Mouse (Mus musculus): ENCODE measurements at regions not wholly inside any gene's neighbourhood (a gene's known extent, or its start where the extent isn't known, plus 50 kb on each side); places are given as distances from the start of the nearest gene placed in this dataset.

DNA sequence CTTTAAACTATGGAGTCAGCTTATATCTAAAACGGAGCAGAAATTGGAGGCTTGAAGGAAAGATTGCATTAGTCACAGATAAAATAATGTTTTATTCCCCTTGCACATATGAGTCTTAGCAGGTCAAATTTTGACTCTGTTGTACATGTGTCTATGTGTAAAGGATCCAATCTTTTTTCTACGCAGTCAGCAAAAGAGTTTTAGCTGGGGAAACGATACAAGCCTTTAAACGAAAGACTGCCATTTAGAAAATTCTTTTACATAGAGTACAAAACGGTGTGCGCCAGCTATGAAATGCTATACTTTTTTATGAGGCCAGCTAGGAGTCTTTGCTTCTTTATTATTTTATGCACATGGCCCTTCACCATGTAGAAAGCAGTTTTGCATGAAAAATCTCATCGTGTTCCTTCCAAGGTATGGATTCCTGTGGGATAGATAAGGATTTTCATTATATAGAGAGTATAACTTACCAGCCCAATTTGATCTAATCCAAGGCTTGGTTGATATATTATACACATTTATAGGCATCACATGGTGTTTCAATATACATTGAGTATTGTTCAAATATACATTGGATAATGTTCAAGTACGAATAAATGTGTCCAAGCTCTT lies 116.0 kb upstream of the Thumpd2 start:
- DNase-seq = no peak

DNA sequence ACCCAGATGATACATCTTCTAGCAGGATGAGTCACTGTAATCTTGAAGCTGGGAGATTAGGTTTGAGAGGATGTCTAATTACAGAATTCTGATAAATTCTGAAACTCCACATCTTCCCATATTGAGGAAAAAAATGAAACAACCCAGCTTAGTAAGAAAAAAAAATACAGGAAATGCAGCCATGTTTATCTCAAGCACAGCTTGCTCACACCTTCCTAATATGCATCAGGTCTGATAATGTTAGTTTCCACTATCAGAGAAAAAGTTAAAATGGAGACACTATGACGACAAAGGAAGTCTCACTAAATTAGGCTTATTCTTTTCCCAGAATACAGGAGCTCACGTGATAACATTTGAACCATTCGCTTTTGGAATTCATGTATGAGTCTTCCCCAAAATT lies 111.4 kb upstream of the Thumpd2 start:
- no peak for DNase-seq

DNA sequence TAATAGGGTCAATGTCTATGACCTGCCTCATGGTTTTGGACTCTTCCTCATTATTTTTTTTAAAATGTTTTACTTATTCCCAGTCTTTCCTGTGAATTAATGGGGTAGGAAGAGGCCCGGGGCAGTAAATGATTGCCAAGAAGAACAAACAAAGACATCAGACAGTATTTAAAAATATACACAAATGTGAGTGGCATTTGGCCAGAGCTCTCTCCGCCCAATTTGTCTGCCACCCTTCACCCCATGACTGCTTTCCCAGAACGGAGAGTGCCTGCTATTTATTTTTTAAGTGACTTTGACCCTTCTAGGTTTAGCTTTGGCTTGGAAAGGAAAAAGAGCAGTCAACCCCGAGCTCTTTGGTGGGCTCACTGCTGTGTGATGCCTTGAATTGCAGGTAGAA lies 111.0 kb upstream of the Thumpd2 start:
- DNase-seq = no peak

DNA sequence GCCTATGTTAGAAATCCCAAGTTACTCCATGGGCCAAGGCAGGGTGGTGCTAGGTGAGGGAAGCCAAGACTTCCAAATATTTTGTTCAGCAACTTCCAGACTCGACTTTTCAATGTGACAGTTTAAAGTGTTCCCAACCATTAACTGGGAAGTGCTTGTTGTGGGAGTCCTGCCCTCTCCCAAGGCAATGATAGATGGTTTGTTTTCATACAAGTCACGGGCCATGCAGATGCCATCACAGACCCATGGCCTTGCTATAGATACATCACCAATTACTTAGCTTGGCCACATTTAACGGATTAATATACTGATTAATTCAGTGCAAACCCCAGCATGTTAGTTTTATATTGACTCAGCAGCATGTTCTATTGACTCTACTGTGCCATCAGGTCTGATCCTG lies 108.1 kb upstream of the Thumpd2 start:
- no peak for DNase-seq

DNA sequence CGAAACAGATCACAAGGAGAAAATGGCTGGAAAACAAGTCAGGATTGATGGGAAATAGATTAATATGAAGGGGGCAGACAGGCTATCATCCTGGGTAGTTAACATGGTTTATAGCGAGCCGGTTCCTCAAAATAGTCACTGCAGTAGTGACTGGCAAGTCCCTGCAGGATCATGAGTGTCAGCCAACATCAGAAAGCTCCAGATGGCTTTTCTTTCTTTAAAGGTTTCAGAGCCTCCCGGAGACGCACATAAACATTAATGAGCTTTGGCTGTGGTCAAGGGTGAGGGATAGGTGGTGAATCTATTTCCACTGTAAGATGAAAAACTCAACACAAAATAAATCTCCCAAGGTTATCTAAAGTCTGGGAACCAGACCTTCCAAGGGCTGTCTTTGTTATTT lies 104.2 kb upstream of the Thumpd2 start:
- no peak for DNase-seq

DNA sequence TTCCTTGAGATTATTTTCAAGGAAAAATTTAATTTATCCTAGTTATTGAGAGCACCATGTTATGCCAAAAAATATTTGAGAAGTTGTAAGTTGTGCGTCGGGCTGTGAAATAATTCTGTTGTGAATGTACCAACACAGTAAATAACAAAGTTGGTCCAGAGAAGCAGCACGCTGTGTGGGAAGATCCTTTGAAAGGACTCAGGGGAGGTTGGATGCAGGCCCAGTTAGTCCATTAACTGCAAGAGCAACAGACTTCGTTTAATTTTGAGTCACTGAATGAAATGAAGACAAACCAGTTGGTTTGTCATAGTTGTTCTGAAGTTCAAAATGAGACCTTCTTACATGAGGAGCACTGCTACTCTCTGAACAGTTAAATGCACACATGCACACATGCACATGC lies 85.8 kb upstream of the Thumpd2 start:
- no peak for DNase-seq

DNA sequence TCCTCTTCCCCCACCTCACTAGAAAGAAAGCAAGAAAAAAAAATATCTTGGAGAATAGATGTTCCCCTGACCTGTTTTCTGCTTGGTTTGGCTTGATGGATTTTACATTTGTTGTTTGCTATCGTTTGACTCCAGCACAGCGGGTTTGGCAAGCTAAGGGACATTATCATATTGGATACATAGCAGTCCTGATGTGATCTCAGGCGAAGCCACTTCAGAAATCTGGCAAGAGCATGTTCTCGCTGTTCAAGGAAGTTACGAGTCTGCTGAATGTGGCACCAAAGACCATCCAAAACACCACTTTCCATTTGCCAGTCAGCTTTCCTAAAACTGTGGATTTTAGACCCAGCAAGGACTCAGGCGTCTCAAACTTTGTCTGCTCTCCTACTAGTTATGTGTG lies 69.8 kb upstream of the Thumpd2 start:
- DNase-seq = no peak

DNA sequence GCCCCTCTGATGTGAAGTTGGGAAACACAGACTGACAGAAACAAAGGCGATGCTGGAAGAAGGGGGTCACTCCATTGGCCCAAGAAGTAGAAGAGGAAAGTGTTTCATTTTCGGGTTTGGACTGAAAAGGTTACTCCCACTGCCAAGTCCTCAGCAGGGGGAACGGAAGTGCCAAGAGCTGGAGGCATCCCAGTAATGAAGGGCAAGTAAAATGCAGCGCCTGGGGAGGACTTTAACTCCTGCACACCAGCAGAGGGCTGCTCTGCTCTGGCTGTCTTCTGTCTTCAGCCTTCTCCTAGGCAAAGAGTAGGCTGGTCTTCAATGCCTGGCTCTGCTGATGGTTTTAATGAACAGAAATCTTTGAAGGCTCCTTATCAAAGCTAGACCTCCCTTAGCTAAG lies 68.3 kb upstream of the Thumpd2 start:
- DNase-seq = no peak

Data from lung, postnatal 36 days (tissue).